Mouse (Mus musculus): ENCODE results near the gene Dlg1.
"Not testable (repeated sequence)": the region's sequence is repeated elsewhere in the genome, so short reads cannot be mapped to it uniquely, and the experiment has no call there.

Gene Dlg1

DNA sequence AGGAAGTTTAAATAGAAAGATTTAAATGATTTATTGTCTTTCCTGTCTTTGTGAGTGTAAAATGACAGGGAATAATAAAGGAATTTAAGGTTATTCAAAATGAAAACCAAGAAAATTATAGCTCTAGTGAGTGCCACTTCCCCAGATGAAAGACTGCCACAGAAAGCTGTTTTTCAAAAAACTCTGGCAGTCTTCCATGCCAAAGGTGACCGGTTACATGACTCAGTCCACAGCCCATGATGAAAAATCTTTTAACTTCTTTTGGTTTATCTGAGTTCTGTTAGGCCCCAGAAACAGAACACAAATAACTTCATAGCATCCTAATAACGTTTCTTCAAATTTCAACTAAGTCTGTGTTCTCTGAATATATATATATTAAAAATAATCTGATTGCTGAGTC lies 7.7 kb upstream of the Dlg1 start:
- no peak for DNase-seq (ENCODE audit: low spot score)

DNA sequence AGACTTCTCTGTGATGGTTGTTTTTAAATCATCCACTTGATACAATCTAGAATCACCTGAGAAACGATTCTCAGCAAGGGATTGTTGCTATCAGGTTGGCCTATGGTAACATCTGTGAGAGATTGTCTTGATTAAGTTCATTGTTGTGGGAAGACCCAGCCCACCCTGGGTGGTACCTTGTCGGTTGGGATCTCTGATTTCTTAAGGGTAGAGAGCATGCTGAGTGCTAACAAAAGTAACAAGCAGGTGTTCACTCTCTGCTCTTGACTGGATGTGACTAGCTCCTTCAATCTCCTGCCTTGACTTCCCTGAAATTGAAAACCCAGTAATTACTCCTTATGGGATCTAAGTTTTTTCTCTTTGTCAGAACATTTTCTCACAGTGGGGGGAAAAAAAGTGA lies 5.7 kb upstream of the Dlg1 start:
- no peak for DNase-seq (ENCODE audit: low spot score)

DNA sequence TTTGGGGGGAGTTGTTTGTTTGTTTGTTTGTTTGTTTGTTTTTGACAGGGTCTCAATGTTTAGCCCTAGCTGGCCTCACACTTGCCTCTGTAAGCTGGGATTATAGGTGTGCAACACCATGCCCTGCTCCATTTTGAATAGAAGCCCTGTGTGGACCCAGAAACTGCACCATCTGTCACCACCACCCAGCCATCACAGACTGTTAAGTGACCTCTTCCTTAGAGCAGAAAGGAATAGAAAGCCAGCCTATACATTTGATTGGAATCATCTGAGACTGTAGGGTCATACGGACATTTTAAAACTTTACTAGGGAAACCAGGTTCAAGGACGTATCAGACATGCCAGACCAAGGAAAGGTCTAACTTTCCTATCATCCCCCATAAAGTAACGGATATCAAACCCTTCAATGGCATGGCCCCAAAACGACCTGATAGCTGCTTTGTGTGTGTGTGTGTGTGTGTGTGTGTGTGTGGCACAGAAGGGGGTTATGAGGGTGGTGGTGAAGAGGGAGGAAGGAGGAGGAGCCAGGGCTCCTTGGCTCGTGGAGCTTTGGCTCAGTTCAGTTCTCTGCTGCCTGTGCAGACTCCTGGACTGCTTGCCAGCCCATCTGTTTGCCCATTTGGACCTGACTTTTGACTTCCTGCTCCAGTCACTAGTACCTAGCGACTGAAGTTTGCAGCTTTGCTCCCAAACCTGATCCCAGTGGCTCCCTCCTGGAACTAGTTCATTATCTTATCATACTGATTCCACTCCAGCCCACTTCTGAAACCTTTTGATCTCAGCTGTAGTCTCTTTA lies 4.5 kb upstream of the Dlg1 start:
- DNase-seq (ENCODE audit: low spot score): no peak

DNA sequence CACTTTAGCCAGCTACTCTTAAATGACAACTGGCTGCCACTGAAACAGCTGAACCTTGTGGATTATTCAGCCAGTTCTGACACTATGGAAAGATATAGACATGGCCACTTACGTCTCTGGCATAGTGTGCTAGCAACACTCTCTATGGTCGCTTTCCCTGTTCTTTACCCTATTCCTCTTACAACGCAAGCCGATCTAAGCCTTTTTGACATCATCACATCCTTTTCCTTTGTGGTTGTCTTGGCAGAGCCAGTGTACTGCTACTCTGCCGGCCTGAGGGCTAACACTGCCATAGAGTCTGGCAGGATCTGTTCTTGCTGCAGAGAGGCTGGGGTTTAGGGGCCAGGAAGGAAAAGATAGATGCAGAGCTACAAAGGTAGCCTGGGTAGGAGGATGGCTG lies 3.8 kb upstream of the Dlg1 start:
- no peak for DNase-seq (ENCODE audit: low spot score)

DNA sequence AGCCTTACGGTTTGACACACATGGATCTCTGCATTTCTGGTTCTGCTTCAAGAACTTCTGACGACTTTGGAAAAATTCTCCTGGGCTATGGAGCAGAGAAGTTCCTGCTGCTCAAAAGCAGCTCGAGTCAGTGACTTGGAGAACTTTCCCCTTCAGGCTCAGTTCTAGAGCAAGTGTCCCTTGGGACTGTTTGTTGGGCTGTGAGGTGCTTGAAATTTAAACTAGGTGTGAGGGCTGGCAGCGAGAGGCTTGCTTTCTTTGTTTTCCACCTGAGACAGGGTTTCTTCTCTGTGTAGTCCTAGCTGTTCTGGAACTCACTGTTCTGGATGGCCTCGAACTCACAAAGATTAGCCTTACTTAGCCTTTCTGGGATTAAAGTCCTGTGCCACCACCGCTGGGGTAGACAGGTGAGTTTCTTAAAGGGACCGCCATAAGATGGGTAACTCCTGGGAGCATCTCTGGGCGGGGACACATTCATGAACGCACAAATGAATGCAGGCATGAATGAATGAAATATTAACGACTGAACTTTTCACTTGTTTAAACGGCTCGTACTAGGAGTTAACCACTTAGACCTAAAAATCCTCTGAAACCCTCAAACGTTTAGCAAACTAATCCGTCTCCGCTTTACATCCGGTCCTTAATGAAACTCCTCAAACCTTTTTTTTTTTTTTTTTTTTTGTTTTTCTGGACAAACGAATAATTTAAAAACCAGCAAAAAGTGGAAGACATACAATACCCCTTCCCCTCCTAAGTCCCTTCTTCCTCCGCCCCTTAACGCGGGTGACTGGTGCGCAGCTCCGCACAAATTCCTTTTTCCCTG lies 476 bp upstream of the Dlg1 start:
- no peak for DNase-seq (ENCODE audit: low spot score)

DNA sequence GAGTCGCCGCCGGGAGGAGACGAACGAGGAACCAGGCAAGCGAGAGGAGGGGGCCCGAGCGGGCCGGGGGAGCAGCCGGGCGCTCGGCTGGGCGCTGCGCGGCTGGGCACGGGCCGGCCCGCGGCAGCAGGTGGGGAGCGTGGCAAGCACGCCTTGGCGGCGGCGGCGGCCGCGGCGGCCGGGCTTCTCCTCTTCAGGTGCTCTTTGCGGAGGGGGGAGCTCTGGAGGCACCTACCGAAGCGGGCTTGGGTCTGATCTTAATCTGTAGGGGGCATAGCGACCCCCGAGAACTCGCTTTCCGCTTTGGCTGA lies 999 bp downstream of the Dlg1 start:
- DNase-seq (ENCODE audit: low spot score): no peak

DNA sequence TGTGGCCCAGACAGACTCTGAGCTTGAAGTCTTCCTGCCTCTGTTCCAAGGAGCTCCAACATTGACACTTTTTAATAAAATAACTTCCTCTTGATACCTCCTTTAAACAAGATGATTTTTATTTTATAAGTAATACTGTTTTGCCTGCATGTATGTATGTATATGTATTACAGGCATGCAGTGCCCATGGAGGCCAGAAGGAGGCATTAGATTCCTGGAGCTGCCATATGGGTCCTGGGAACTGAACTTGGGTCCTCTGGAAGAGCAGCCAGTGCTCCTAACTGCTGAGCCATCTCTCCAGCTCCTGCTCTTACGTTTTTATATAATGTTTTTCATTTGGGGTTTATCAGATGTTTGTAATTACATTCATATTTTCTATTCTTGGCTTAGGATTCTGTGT lies 9.0 kb downstream of the Dlg1 start:
- DNase-seq (ENCODE audit: low spot score): no peak

DNA sequence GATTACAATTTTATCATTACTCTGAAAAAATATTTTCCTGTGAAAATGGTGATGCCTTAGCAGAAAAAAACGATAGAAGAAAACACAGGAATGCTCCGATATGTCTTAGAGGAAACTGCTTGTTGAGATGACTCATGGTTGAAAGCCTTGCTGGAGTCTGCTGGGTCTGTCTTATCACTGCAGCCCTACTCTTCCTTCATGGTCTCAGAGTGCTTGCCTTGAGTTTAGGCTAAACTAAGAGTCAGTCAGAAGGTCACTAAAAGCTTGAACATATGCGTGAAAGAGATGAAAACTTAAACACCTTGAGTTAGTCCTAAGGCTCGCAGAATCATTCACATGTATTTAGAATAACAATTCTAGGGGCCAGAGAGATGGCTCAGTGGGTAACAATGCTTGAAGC lies 14.2 kb downstream of the Dlg1 start:
- no peak for DNase-seq (ENCODE audit: low spot score)

DNA sequence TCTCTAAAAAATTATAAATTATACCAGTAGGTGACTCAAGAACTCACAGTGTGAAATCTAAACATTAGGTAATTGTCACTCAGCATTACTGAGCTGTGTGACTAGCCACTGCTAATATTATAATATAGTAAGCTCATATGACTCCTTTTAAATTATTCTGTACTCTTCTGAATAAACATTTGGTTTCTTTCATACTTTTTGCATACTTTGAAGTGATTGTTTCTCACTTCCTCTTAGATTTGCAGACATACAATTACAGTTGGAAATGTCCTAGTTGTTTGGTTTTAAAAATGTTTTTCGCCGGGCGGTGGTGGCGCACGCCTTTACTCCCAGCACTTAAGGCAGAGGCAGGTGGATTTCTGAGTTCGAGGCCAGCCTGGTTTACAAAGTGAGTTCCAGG lies 19.0 kb downstream of the Dlg1 start:
- DNase-seq (ENCODE audit: low spot score): no peak

DNA sequence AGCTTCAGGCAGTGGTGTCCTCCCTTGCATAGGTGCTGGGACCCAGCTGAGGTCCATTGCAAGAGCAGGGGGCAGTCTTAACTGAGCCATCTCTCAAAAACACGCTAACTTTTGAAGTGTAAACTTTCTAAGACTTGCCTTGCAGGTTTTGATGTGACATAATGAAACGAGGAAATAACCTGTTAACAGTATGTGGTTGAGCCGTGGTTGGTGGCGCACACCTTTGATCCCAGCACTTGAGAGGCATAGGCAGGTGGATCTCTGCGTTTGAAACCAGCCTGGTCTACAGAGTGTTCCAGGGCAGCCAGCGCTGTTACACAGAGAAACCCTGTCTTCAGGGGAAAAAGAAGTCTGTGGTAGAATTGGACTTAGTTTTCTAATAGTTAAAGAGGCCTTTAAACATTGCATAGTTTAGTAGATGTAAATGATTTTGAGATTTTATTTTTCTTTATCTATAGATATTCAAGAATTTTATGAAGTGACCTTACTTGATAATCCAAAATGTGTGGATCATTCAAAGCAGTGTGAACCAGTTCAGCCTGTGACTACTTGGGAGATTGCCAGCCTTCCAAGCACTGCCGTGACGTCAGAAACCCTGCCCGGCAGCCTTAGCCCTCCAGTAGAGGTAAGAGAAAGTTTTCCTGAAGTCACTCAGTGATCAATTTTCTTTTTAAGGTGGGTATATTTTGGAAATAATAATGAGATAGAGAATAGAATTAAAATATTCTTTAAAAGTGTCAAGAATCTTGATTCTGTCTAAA lies 20.6 kb downstream of the Dlg1 start:
- no peak for DNase-seq (ENCODE audit: low spot score)

DNA sequence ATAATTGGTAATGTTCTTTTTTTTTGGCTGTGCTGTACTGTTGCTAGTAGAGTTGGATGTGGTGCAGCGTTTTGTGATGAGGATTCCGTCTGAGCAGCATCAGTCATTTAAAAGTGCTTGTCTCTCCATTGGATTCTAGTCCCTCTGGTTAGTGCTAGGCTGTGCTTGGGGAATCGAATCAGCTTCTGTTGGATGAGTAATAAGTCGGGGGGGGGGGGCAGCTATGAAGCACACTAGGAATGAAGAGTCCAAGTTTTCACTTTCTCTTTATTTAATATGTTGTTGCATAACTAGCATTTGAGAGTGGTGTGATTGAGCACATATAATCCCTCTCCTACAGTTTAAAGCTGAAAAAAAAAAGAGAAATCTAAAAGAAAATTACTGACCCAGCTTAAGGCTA lies 21.5 kb downstream of the Dlg1 start:
- no peak for DNase-seq (ENCODE audit: low spot score)

DNA sequence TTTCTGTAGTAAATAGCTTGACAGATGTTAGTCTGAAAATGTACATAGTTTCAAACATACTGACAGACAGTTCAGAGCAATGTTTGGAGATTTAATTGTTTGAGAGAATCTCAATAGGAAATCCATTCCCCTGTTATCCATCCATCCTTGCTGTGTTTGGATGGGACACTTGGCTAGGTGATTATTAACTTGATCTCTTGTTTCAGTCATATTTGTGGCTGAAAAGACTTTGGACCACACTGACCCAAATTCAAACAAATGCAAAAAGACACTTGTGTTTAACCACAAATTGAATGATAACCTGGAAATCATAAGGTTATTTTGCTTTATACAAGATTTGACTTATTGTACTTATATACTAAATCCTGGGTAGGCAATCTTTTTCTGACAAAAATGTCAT lies 24.5 kb downstream of the Dlg1 start:
- no peak for DNase-seq (ENCODE audit: low spot score)

DNA sequence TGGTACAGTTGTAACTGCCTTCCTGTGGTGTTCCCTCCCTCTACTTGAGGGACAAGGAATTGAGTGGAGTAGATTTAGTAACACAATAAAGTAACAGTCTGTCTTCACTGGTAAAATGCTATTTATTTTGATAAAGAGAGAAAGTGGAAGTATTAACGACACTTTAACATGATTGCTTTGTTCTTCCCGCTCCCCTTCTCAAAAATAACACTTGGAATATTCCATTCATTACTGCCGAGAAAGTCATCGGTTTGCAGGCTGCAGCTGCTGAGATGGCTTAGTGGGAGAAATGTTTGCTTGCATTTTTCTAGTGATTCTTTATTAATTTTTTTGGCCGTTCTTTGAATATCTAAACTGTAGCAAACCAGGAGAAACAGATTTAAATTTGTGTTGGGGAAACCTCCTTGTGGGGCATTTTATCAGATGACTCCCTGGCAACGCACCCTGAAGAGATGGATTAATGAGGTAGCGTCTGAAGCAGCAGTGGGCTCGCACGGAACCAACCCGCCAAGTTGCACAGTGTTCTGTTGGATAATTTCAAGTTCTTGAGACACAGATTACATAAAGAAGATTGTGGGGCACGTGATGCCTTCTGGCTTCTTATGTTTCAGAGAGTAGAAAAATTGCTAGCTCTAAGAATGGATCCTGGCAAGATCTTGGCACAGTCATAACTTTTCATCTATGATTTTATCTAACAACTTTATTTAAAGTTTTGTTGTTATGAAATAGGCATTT lies 32.2 kb downstream of the Dlg1 start:
- DNase-seq (ENCODE audit: low spot score): no peak

DNA sequence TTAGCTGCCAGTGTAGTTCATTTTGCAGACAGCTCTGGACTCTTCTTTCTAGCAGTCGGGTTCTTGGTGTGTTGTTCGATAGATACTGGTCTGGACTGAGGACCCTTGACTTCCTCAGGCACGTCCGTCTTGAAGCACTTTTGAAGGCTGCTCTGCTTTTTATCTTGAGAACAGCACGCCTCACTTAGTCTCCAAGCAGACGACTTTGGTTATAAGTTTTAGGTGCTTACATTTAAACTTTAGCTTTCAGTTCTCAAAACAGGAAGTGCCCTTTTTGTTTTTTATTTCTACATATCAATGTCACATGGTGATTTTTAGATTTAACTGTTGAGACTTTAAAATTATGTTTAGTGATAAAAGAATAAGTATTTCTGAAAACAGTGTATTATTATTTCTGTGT lies 33.1 kb downstream of the Dlg1 start:
- no peak for DNase-seq (ENCODE audit: low spot score)

DNA sequence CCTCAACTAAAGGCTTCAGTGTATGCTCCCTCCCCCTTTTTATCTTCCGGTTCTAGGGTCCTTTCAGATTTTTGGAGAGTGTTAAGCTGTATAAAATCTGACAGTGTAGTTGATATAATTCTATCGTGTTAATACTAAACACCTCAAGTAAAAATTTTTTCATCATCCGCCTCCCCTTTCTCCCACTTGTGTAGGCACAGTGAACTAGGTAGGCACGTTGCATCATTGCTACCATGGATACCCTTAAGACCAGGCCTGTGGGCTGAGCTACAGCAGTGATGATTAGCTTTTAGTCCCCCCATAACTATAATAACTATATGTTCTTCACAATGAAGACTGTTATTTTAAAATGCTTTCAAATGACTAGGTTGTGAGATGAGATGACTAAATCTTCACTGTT lies 34.1 kb downstream of the Dlg1 start:
- DNase-seq (ENCODE audit: low spot score): no peak

DNA sequence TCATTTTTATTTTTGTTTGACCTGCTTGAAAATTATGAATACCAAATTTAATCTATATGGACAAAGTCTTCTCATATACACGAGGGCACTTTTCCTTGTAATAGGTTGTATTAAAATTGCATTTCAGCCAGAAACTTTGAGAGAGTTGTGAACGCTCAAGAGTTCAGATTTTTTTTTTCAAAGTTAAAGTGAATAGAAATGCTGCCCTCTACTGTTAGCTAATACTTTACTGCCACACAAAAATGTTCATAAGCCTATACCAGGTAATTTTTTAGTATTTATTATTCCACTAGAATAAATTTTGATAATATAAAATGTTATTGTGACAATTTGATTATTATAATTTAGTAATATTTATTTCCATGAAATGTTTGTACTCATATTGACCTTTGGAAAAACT lies 42.0 kb downstream of the Dlg1 start:
- no peak for DNase-seq (ENCODE audit: low spot score)

DNA sequence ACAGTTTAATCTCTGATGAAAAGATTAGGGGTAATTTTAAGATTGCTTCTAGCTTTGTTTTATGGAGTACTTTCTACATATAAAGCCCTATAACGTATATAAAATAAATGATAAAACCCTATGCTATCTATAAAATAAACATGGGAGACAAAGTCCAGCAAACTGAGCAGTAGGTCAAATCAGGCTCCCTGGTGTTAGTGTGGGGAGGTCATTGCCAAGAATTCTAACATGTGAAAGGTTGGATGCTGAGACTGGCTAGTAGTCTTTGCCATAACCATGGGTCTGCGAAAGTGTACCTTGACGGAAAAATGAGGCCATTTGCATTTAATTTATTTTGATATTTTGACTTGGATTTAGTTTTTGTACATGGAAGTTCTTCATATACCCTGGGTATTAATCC lies 42.7 kb downstream of the Dlg1 start:
- DNase-seq (ENCODE audit: low spot score): no peak

DNA sequence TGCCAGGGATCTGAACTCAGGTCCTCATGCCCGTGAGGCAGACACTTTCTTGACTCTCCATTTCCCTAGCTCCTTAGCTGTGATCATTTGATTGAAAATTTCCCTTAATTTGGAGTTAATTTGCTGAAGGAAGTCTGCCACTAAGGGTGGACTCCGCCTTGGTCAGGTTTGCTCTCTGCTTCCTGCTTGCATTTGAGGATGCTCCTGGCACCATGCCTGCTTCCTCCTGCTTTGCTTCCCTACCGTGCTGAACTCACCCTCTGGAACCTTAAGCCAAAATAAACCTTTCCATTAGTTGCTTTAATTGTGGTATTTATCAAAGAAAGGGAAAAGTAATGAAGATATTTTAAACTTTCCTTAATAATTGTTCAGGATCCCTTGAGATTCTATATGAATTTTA lies 44.1 kb downstream of the Dlg1 start:
- DNase-seq (ENCODE audit: low spot score): no peak

DNA sequence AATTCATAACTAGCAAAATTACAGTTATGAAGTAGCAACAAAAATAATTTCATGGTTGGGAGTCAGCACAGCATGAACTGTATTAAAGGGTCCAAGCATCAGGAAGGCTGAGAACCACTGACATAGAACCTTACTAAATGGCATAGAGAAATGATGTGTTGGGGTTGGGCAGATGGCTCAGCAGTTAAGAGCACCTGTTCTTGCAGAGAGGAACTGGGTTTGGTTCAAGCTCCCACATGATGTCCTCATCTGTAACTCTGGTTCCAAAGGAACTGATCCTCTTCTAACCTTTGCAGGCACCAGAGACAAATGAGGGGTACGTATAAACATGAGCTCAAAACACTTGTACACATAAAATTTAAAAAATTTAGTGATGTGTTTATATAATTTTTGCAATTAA lies 59.7 kb downstream of the Dlg1 start:
- DNase-seq (ENCODE audit: low spot score): no peak

DNA sequence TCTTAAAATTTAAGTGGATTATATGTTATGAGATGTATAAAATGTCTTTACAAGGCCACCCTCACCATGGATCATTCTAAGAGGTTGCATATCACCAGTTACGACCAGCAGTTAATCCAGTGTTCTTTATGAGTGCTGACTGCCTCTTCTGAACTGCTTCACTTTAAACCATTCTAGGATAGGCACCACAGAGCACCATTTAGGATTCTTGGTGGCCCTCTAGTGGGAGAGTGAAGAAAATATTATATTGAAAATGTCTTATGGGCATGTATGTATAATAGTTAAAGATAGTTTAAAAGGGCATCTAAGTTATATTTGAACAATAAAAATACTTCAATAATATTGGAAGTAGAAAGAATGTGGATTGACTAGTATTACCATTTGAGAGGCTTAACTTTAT lies 60.9 kb downstream of the Dlg1 start:
- no peak for DNase-seq (ENCODE audit: low spot score)

DNA sequence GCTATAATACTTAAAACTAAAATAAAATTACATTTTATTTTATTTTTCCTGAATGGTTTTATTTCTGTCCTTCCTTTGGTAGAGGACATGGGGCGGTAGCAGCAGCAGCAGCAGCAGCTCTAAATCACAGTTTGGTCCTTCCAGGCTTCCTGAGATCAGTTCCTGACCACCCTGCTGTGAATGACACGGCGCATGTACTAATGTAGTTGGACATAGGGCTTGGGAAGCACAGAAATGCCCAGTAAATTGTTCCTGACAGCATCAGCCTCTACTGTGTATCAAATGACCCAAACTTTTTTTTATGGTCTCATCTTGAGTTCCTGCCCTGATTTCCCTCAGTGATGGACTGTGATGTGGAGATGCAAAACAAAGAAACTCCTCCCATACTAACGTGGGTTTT lies 61.6 kb downstream of the Dlg1 start:
- no peak for DNase-seq (ENCODE audit: low spot score)

DNA sequence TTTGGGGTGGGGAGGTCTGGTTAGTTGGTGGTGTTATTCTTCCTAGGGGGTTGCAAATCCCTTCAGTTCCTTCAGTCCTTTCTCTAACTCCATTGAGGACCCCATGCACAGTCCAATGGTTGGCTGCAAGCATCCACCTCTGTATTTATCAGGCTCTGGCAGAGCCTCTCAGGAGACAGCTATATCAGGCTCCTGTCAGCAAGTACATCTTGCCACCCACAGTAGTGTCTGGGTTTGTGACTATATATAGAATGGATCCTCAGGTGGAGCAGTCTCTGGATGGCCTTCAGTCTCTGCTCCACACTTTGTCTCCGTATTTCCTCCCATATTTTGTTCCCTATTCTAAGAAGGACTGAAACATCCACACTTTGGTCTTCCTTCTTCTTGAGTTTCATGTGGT lies 67.7 kb downstream of the Dlg1 start:
- DNase-seq (ENCODE audit: low spot score): not testable (repeated sequence)

DNA sequence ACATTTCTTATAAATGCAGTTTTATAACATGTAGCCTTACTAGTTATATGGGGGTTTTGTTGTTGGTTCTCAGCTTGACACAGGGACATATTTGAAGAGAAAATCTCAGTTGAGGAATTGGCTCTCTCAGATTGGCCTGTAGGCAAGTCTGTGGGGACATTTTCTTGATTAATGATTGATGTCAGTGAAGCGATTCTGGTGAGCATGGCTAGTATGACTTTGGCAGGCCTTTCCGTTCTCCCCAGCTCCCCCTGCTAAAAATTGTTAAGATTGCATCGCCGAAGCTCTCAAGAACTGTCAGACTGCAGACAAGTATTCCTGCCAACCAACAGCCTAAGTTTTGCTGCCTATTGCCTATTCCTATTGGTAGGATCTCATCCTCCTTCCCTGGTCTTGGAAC lies 73.8 kb downstream of the Dlg1 start:
- no peak for DNase-seq (ENCODE audit: low spot score)
